Mouse (Mus musculus) Muller cell, postnatal 12 days (primary cell): ENCODE results near the gene A730049H05Rik.

Experiments used
- DNase-seq: peaks from one replicate; pipeline ENCODE4 v3.0.0-alpha.2; 2015; ENCODE audit errors: inconsistent ontology term

The A730049H05Rik gene

DNA sequence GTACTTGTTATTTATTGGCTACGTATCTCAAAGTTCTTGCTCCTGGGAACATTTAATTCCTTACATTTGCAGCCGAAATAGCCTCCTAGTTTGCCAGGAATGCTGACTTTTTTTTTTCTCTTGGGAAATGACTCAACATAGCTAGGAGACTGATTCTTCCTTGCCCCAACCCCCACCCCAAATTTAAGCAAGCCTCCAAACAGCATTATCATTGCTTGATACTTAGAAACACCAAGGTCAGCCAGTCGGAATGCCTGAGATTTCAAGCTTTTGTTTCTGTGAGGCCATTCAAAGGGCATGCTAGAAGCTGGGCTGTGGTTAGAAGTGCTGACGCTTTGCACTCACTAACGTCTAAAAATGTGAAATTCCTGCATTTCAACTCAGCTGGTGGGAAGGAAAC is 11.1 kb downstream of the A730049H05Rik start:
- DNase-seq: peak; percentile 96

DNA sequence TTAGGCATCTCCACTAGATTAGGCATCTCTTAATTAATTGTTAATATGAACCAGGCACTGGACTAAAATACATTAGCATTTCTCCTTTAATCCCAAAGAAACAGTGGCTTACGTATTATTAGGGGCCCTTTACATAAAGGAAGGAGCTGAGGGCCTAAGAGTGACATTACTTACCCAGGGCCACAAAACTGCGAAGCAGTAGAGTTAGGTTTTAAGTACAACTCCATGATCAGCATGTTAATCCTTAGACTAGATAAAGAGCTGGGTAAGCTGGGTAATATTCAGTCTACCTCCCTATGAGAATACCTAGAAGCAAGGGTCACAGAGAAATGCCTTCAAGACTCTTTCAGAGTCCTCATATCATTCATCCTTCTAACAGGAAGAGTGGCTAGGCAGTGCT is 12.9 kb downstream of the A730049H05Rik start:
- no peak for DNase-seq

DNA sequence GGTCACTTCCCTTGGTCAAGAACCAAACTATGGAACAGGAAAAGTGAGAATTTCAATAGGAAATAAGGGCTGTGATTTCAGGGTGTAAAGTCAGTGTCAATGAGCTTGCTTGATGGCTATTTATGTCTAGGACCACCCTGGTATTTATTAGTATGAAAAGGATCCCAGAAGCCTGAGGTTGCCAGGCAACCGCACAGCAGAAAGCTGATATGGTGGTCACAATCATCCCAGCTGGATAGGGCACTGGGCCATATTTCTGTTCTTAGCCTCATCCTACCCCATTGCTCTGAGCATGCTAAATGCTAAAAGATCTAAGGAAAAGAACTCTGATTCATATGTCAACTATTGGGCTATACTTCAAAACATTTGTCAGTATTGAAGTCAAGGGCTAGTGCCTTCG is 14.8 kb downstream of the A730049H05Rik start:
- no peak for DNase-seq

DNA sequence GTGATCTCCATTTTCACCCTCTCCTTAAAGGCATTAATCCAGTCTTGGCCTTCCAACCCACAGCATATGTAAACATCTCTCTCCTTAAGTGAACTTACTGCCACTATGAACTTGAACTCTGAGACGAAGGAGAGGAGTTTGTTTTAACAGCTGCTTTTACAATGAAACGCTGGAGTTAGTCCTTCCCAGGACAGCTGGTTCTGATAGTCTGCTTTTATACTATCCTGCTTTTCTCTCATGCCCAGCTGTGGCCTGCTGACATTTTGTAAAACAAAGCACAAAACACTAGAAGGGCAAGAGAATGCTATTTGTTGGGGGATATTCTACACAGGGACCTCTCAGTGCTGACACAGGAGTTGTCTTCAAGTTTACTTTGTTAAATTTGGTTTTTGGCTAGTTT is 25.7 kb downstream of the A730049H05Rik start:
- no peak for DNase-seq

DNA sequence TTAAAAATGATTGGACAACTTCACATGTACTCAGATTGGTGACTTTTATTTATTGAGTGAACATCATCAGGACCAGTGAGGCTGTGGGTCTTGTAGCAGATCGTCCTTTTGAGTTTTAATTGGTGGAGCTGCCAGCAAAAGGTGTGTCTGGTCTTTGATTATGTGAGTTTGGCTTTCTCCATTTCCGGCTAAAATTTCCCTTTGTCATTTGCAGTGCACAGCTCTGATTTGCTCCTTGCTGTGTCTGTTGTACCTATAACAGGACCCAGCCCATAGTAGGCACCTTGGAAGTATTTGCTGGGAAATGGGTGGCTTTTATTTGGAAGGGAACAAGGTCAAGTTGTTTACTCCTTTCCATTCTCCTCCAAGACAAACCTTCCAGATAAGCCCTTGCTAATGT is 27.2 kb downstream of the A730049H05Rik start:
- no peak for DNase-seq

DNA sequence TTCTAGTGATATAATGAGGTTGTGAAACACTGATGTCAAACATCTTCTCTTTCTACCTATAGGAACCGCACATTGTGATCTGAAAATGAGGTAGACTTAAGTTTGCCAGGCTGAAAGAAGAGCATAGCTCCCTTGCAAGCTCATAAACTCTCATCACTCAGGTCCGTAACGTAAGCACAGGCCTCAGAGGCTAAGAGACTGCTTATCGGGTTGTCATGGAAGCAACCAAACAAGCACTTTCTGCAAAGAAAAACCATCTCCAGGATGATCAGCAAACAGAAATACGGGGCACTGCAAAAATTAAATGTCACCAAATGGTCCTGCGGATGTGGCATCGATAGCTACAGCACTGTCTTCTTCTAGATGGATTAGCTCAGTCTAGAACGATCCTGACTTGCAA is 29.6 kb downstream of the A730049H05Rik start:
- DNase-seq: no peak

DNA sequence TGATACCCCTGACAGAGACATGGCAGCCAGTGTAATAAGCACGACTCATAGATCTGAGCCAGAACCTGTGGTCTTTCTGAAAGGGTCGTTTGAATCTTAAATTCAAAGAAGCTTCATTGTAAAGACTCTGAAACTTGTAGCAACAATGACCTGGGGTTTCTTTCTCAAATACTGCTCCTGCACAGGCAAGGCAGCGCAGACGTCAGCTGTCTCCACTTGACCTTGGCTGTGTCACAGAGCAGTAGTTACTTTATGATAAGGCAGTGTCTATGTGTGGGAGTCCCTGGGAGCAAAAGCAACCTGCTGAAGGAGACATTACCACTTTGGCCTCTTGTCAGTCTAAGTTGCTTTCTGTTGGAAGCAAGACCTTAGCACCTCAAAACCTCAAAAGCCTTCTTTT is 30.3 kb downstream of the A730049H05Rik start:
- DNase-seq: no peak

DNA sequence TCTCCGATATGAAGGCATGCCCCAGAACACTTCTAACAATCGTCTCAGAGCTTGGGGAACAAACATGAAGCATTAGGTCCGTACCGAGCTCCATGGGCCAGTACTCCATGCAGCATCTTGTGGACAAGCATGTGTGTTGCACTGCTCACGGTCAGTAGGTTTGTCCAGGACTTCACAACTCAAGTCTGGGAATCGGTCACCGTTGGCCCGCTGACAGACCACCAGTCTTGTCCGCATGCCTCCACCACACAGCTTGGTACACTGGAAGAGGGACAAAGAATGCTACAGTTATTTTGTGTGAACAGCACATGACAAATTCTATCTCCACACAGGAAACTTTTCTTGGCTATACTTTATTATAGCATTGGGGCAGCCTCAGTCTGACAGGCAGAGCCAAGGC is 32.9 kb downstream of the A730049H05Rik start:
- DNase-seq: no peak

DNA sequence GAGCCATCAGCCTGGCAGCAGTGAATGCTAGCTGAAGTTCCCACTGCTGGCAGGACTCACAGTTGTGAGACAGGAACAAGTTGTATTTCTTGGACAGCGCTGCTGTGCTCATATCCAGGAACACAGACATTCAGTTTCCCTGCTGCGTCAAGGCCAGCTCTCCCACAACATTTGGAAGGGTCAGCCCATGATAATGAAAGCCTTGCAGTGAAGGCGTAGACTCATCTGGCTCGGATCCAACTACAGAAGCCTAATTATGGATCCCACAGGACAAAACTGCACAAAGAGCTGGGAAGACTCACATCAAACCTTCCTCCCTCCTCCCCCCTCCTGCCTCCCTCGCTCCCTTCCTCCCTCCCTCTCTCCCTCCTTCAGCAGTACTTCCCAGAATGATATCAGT is 34.0 kb downstream of the A730049H05Rik start:
- DNase-seq: peak; percentile 89

DNA sequence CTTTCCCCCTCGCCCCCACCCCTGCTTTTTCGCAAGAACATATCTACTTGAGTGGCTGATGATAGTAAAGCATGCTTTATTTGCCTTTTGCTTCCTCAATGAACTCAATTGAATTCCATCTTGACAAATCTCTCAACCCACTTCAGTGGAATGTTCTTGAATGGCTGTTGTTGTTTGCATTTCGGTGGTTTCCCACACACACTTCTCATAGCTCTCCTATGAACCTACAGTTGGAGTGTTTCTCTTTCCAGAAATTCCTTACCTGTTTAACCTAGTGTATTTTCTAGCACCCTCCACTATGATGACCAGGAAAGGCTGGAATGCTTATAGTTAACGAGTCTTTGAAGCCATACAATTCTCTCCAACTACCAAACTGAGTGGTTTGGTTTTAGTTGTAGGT is 38.6 kb downstream of the A730049H05Rik start:
- no peak for DNase-seq

DNA sequence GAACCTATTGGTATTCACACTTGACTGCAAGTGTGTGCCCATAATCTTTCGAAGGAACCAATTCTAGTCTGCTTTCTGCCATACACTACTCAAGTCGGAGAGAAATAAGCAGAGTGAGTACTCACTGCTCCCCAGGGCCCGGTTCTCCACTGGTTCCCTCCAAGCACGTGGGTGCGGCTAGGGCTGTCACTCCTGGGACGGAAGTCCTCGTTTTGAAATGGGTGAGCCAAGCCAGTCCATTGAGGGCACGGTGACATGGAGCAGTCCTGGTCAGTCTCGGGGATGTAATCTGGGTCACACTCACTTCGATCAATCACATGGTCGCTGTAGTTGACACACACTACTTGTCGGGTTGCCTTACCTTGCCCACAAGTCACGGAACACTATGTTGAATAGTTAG is 41.5 kb downstream of the A730049H05Rik start:
- DNase-seq: no peak

DNA sequence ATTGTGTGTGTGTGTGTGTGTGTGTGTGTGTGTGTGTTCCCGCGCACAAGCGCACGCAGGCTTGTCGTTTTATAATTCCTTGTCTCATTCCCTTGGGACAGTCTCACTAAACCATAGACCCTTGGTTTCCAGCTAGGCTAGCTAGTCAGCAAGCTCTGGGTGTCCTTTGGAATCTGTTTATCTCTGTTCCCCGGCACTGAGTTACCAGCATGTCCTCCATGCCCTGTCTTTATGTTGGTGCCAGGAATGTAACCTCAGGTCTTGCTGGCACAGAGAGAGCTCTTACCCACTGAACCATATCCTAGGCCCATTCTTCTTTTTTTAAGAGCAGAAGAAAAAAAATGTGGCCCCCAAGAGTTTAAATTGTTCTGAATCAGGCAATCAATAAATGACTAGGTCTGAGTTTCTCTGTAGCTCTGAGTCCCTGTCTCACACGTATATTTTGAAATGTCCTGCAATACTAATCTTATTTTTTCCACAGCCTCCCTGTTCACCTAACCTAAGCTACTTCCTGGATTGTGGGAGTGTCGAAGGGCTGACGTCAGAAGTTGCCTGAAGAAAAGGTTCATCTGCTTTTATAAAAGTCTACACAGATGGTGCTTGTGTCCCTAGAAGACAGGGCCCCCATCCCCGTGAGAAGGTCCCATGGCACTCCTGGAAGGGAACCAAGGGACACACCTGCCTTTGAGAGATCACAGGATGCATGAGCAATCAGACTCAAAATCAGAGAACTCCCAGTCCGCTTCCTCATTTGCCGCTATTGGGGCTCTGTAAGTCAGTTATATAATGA is 42.6 kb downstream of the A730049H05Rik start:
- peak; percentile 40 for DNase-seq

DNA sequence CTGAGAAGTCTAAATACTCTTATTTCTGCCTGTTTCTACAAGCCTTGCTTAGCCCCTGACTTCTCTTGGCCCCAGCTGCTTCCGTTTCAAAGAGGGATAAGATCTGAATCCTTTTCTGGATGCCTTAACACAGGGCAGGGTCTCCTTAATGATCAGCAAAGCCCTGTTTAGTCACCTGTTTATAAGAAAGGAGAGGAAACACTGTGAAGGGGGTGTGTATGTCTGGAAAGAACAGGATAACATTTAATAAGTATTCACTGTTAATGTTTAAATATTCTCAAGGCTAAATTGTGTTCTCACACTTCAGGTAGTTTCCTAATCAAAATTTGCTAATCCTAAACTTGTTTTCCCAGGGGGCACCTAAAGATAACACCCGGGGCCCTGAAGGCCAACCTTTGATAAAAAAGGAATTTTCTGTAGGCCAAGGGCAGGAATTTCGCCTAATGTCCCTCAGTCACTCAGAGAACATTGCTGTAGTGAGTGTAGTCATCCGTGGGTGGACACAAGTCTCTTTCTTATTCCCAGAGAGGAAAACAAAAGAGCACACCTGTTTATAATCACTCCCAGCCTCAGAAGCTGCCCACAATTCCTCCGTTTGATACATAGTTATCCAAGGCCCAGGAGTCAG is 44.1 kb downstream of the A730049H05Rik start:
- no peak for DNase-seq

DNA sequence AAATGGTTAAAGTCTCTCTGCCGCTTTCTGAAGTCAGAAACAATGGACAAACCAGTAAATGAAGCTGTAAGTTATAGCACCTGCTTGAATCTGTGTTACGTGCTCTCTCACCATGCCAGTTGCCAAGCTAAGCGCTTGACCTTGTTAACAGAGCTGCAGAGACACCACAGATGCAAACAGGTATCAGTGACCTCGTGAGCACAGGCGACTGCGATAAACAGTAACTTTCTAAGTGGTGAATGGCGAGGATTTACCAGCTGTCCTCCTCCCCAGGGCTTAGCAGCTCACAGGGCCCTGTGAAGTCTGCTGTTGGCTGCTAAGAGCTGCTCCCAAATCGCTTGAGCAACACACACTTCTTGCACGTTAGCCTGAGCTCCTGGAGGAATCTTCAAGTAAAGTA is 46.3 kb downstream of the A730049H05Rik start:
- DNase-seq: no peak

DNA sequence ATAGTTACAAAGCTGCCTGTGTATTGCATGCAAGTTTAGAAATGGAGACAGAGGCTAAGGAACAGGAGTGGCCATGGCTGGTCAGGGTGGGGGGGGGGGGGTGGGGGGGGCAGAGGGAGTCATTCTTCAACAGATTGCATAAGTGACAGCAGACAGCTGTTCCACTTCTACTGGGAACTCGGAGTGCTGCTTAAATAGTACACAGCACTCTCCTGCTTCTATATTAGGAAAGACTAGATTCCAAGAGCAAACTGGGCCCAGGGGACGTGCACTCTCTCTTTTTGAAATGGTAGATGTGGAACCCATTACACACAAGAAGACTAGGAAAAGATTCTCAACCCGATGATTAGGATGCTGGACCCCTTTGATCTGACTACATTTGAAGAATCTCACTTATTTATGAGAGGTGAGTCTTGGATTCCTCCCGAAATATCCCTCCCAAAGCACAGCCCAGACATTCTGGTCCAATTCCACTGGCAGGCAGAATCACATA is 52.9 kb downstream of the A730049H05Rik start, which contains the start of gene Gm15737:
Gene Gm15737, plus strand, starts transcription at position 269 of the 493 bp plus-strand sequence.
- DNase-seq: no peak

DNA sequence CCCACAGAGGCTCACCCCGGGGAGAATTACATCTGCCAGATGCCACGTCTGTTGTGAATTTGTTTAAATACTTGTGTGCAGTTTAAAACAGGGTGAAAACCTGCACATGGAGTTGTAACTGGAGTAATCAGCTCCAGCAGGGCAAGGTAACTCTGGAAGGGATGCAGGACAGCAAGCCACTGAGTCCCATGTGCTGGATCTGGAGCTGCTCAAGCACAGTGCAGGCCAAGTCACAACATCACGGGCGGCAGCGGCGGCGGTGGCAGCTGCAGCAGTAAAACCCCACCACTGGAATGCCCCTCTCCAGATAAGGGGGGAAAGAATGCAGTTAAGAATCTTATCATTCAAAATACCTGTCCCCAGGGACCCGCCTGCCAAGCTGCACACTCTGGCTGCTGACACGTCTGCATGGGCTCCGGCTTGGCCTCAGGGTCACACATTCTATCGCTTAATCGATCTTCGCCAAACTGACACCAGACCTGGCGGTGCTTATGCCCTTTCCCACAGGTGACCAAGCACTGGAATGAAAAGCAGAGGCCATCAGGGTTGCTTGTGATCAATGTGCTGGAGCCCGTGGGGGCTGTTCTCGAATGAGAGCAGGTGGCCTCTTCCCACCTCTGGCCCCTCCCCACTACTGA is 53.4 kb downstream of the A730049H05Rik start:
- DNase-seq: no peak

DNA sequence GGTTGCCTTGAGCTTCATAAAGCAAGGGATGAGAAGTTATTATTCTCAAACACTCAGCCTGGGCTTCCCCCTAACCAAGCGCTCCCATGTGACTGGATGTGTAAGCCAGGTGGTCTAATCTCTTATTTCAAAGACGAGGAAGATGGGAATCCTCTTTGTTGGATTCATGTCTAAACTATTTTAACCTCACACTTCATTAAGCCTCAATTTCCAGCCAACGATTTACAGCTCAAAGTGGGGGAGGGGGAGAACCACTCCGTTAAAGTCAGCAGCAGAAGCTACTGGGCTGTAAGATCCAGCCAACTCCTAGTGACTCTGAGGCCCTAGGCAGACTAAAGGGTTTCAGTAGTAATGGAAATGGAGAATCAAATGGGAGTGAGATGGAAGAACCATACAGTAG is 55.5 kb downstream of the A730049H05Rik start:
- DNase-seq: no peak

DNA sequence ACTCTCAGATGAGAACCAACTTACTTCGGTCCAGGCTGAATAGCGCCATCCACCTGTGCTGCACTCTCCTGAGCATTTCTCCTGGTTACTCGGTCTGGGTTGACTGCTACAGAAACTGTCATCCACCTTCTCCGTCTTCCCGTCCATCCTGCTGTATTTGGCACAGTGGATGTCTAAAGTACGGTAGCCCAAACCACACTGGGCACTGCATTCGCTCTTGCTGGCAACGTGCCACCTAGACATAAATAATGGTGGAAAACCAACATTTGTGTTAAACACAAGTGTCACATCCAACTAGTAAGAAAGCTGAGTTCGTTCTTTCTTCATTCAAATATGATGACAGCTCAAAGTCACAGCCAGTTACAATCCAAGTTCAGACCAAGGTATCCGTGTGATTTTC is 56.5 kb downstream of the A730049H05Rik start:
- no peak for DNase-seq

DNA sequence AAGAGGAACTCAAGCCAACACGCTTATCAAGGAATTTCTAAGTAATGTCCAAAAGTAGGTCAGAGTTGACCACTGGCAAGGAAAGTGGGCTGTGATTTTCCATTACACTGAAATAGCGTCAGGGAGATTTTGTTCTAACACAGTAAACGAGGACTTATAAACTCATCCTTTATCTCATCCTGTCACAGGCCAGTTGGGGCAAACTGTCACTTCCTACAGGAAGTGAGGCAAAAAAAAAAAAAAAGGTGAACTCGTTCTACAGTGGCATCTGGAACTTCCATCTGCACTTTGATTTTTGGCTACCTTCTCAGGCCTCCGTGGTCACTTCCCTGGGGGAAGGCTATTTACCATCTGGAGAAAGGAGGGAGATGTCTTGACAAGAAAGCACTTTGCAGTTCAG is 58.6 kb downstream of the A730049H05Rik start:
- DNase-seq: no peak

DNA sequence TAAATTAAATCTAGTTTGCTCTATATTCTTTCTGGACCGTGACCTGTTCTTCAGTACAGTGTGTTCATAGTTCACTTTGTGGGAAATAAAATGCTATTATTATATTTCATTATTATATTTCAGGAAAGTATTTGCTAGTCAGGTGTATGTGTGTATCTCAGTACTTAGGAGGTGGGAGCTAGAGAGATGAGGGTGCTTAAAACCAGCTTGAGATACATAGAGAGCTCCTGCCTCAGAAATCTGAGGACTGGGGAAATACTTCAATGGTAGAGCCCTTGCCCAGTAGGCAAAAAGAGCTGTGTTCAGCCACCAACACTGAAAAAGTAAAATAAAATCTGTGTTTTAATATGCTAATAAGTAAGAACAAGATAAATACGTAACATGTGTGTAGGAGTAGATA is 59.1 kb downstream of the A730049H05Rik start:
- no peak for DNase-seq

DNA sequence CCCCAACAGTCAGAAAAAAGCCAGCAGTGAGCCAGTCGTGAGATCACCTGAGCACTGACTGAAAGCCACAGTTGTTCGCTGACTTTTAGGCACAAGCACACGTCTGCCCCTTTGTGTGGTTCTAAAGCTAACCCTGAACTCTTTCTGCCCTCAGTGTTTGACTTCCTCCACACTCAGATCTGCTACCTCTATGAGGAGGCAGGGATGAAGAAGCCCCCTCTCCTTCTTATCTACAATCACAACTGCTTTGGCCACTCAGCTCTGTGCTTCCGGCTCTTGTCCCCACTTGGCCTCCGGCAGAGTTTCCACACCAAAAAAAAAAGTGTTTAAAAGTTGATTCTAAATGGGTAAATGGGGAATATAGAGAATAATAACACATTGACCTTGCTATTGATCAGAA is 59.8 kb downstream of the A730049H05Rik start:
- DNase-seq: no peak

DNA sequence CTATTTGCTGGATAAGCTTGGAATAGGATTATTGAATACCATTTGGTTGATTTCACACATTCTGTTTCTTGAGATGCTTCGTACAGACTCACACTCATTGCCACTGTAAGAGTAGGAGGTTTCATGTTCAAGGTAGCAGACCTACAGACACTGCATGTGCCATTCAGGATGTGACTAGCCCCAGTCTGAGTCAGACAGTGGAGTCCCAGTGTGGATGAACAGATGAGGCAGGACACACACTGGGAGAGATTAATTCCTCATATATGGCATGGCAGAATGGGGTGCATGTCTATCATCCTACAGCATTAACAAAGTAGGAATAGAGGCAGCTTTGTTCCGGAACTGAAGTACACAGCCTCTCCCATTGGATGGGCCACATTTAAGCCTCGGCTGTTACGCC is 61.0 kb downstream of the A730049H05Rik start:
- DNase-seq: no peak

DNA sequence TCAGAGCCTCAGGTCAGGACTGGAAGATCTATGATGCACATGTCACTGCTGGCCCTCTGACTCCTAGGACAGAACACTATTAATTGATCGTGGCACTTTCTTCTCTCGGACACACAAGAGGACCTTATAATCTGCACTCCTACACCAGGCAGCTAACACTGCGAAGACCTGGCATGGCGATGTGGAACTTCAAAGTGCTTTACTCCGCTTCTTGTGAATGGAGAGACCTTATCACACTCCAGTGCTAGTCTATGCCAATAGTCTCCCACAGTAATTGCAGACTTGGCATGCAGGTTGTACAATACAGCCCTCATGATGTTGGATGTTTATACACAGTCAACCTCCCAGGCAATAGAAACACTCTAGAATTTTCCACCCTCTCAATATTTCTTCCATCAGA is 62.5 kb downstream of the A730049H05Rik start:
- no peak for DNase-seq
